Mouse (Mus musculus) limb, embryonic 14.5 days (tissue): ENCODE results near the gene Tnfrsf1a. TPM values are rescaled to one million over a fixed set of nuclear protein-coding genes. Genes with fewer than 3 reads are reported as not detected.

Source experiments
- ATAC-seq: fragments of 200-750 bp; cut with Nextera tagmentation; 2 replicates; pipeline ENCODE4 v1.8.0; 2017; ENCODE audit warnings: low read depth, moderate number of reproducible peaks, moderate TSS enrichment; ENCODE audit not compliant: low FRiP score
- DNase-seq: peaks from one replicate; pipeline ENCODE4 v3.0.0-alpha.2; 2015; ENCODE audit warnings: low spot score
- H3K27ac ChIP-seq: fragments of 300-500 bp; sonication (generic); replicated peaks from 2 replicates; pipeline ENCODE4 v1.5.1; 2014; ENCODE audit warnings: low read depth, mild to moderate bottlenecking, low read length, moderate library complexity, mixed read lengths
- H3K27me3 ChIP-seq: fragments of 300-500 bp; sonication (generic); 2 replicates; pipeline ENCODE4 v1.6.1; 2014; ENCODE audit warnings: low read length, mixed read lengths; ENCODE audit not compliant: control insufficient read depth, insufficient read depth
- H3K36me3 ChIP-seq: fragments of 300-500 bp; sonication (generic); 2 replicates; pipeline ENCODE4 v1.6.1; 2014; ENCODE audit warnings: mild to moderate bottlenecking, low read length, moderate library complexity, mixed read lengths; ENCODE audit not compliant: control insufficient read depth, insufficient read depth
- H3K4me1 ChIP-seq: fragments of 300-500 bp; sonication (generic); 2 replicates; pipeline ENCODE4 v1.6.1; 2014; ENCODE audit warnings: antibody characterized with exemption, low read length, mixed read lengths; ENCODE audit not compliant: control insufficient read depth, insufficient read depth
- H3K4me2 ChIP-seq: fragments of 300-500 bp; sonication (generic); replicated peaks from 2 replicates; pipeline ENCODE4 v1.6.1; 2014; ENCODE audit warnings: low read depth, mild to moderate bottlenecking, low read length, moderate library complexity; ENCODE audit not compliant: severe bottlenecking
- H3K4me3 ChIP-seq: fragments of 300-500 bp; sonication (generic); replicated peaks from 2 replicates; pipeline ENCODE4 v1.5.1; 2014; ENCODE audit warnings: low read length
- H3K9ac ChIP-seq: fragments of 300-500 bp; sonication (generic); 2 replicates; pipeline ENCODE4 v1.6.1; 2014; ENCODE audit warnings: mild to moderate bottlenecking, low read depth, low read length, moderate library complexity; ENCODE audit not compliant: severe bottlenecking
- H3K9me3 ChIP-seq: fragments of 300-500 bp; sonication (generic); 2 replicates; pipeline ENCODE4 v1.6.1; 2016; ENCODE audit warnings: low read length; ENCODE audit not compliant: control insufficient read depth
- POLR2A ChIP-seq: fragments of 200-500 bp; IDR thresholded peaks from 2 replicates; pipeline ENCODE4 v1.8.0; 2012; ENCODE audit warnings: inconsistent platforms, mild to moderate bottlenecking, moderate library complexity, borderline replicate concordance; ENCODE audit not compliant: insufficient read depth, insufficient read length; ENCODE audit errors: extremely low read depth
- WGBS: fragments of 180-500 bp; shearing (Covaris S2); extraction: QIAGEN DNeasy Blood & Tissue Kit; methylation state at CpG from one replicate; pipeline ENCODE4 v1.1.7; 2014; 5-methylcytosine and 5-hydroxymethylcytosine counted together
- polyA plus RNA-seq, 2 experiments: library from polyadenylated mRNA; depleted of rRNA in 1 of 2; stranded (reverse) in 1 of 2; unstranded in 1 of 2; fragments of >200 nt; fragmentation: Nextera tagmentation in 1 of 2; extraction: Ambion mirVana in 1 of 2; gene quantifications; 2 replicates each; pipeline versions ENCODE4 v1.2.1 to v1.2.3; 2012 to 2014

Gene Tnfrsf1a
- polyA plus RNA-seq, 2 experiments, result 85.6 to 88.8 TPM

- Histone ChIP-seq H3K27ac (no peak overlapping the region), H3K4me3 (no peak overlapping the region), H3K36me3 (no peaks in the 10 kb centered on the region), H3K9me3 (no peaks in the 10 kb centered on the region), H3K4me1 (peaks cover 8% of the 10 kb centered on the region), H3K9ac (no peak overlapping the region), H3K27me3 (no peaks in the 10 kb centered on the region), H3K4me2 (no peak overlapping the region)
- ATAC-seq (no peak), DNase-seq (no peak)
- 69% methylated on average over 2 of the region's 2 CpGs for WGBS
- TF ChIP-seq POLR2A, result no peak
Measured at GRCm38 (mm10) chr6:125334356-125334755, 14.8 kb upstream of the Tnfrsf1a start.

GRCm38 (mm10) chr6:125338791-125339660 is 10.1 kb upstream of the Tnfrsf1a start:
- Histone ChIP-seq H3K4me1 (peaks cover 3% of the 10 kb centered on the region), H3K36me3 (no peaks in the 10 kb centered on the region), H3K27me3 (no peaks in the 10 kb centered on the region), H3K4me2 (no peak overlapping the region), H3K9ac (no peak overlapping the region), H3K4me3 (no peak overlapping the region), H3K9me3 (no peaks in the 10 kb centered on the region), H3K27ac (no peak overlapping the region)
- WGBS, result 75% methylated on average over 9 of the region's 9 CpGs
- DNase-seq (no peak), ATAC-seq (no peak)
- TF ChIP-seq POLR2A, result no peak

- ATAC-seq, result no peak
- no peak overlapping the region for H3K9ac ChIP-seq
- H3K36me3 ChIP-seq, result no peaks in the 10 kb centered on the region
- 72% methylated on average over 5 of the region's 5 CpGs for WGBS
- no peaks in the 10 kb centered on the region for H3K27me3 ChIP-seq
- TF ChIP-seq POLR2A, result no peak
- H3K9me3 ChIP-seq, result no peaks in the 10 kb centered on the region
- no peak overlapping the region for H3K27ac ChIP-seq
- no peak overlapping the region for H3K4me3 ChIP-seq
- no peak overlapping the region for H3K4me2 ChIP-seq
- peaks cover 4% of the 10 kb centered on the region for H3K4me1 ChIP-seq
- no peak for DNase-seq
Measured at GRCm38 (mm10) chr6:125340244-125340643, 8.9 kb upstream of the Tnfrsf1a start.

- Histone ChIP-seq H3K4me2 (no peak overlapping the region), H3K27me3 (no peaks in the 10 kb centered on the region), H3K36me3 (no peaks in the 10 kb centered on the region), H3K4me1 (peaks cover 4% of the 10 kb centered on the region), H3K4me3 (no peak overlapping the region), H3K9me3 (no peaks in the 10 kb centered on the region), H3K9ac (no peak overlapping the region), H3K27ac (no peak overlapping the region)
- no peak for TF ChIP-seq POLR2A
- ATAC-seq (no peak), DNase-seq (no peak)
- WGBS, result 75% methylated on average over 3 of the region's 3 CpGs
Measured at GRCm38 (mm10) chr6:125342198-125342597, 7.0 kb upstream of the Tnfrsf1a start.

- Histone ChIP-seq H3K27ac (no peak overlapping the region), H3K4me1 (peaks cover 11% of the 10 kb centered on the region)
Measured at GRCm38 (mm10) chr6:125344084-125344483, 5.1 kb upstream of the Tnfrsf1a start.

GRCm38 (mm10) chr6:125344866-125345265 is 4.3 kb upstream of the Tnfrsf1a start:
- Histone ChIP-seq H3K4me2 (no peak overlapping the region), H3K4me3 (no peak overlapping the region), H3K27me3 (no peaks in the 10 kb centered on the region), H3K36me3 (no peaks in the 10 kb centered on the region), H3K9me3 (no peaks in the 10 kb centered on the region), H3K9ac (no peak overlapping the region), H3K27ac (no peak overlapping the region), H3K4me1 (peaks cover 11% of the 10 kb centered on the region)
- ATAC-seq, result no peak
- 60% methylated on average over 4 of the region's 4 CpGs for WGBS
- TF ChIP-seq POLR2A, result no peak
- no peak for DNase-seq

More at GRCm38 (mm10) chr6:125344084-125344483, 5.1 kb upstream of the Tnfrsf1a start:
- DNase-seq (no peak), ATAC-seq (no peak)
- 26% methylated on average over 8 of the region's 8 CpGs for WGBS
- Histone ChIP-seq H3K9ac (no peak overlapping the region), H3K27me3 (no peaks in the 10 kb centered on the region), H3K4me3 (no peak overlapping the region), H3K4me2 (no peak overlapping the region), H3K36me3 (no peaks in the 10 kb centered on the region), H3K9me3 (no peaks in the 10 kb centered on the region)
- no peak for TF ChIP-seq POLR2A
